Mouse (Mus musculus) MEL (cell line): ENCODE results near the gene Epc2. TPM values are rescaled to one million over a fixed set of nuclear protein-coding genes. Genes with fewer than 3 reads are reported as not detected.

Experiments
- DNase-seq: peaks from one replicate; pipeline ENCODE4 v3.0.0; 2011; ENCODE audit warnings: low read depth, low spot score
- H3K27ac ChIP-seq: 2 replicates; pipeline ENCODE4 v1.5.1; 2012; ENCODE audit warnings: low read depth, mild to moderate bottlenecking, control low read depth, low read length, moderate library complexity; ENCODE audit not compliant: control insufficient read depth
- H3K27me3 ChIP-seq, 2 experiments: fragments of 150-350 bp in 1 of 2; sonication (generic) in 1 of 2; 2 replicates each; pipeline ENCODE4 v1.6.1; 2012; ENCODE audit warnings: low read length in 2 of 2, mild to moderate bottlenecking in 2 of 2, improper control_type of control experiment in 1 of 2, moderate library complexity in 1 of 2; ENCODE audit not compliant: insufficient read depth in 2 of 2, control insufficient read depth in 1 of 2
- H3K36me3 ChIP-seq, 2 experiments: 2 replicates each; pipeline ENCODE4 v1.6.1; 2012 to 2014; ENCODE audit warnings: low read length in 2 of 2, improper control_type of control experiment in 1 of 2, inconsistent platforms in 1 of 2, mild to moderate bottlenecking in 1 of 2; ENCODE audit not compliant: insufficient read depth in 2 of 2, control insufficient read depth in 1 of 2
- H3K4me1 ChIP-seq, 2 experiments: fragments of 150-350 bp in 1 of 2; sonication (generic) in 1 of 2; 2 replicates each; pipeline ENCODE4 v1.6.1; 2012; ENCODE audit warnings: low read length in 2 of 2, improper control_type of control experiment in 1 of 2, mild to moderate bottlenecking in 1 of 2; ENCODE audit not compliant: insufficient read depth in 2 of 2, control insufficient read depth in 1 of 2
- H3K4me3 ChIP-seq, 2 experiments: fragments of 150-350 bp in 1 of 2; sonication (generic) in 1 of 2; 2 replicates each; pipeline ENCODE4 v1.5.1; 2012; ENCODE audit warnings: low read depth in 2 of 2, low read length in 2 of 2, mild to moderate bottlenecking in 2 of 2, moderate library complexity in 2 of 2, control low read depth in 1 of 2, improper control_type of control experiment in 1 of 2; ENCODE audit not compliant: control insufficient read depth in 1 of 2, insufficient read depth in 1 of 2
- H3K79me2 ChIP-seq: 2 replicates; pipeline ENCODE4 v1.6.1; 2012; ENCODE audit warnings: mild to moderate bottlenecking, low read length, moderate library complexity; ENCODE audit not compliant: control insufficient read depth, poor library complexity, insufficient read depth
- H3K9ac ChIP-seq: 2 replicates; pipeline ENCODE4 v1.6.1; 2012; ENCODE audit warnings: low read depth, mild to moderate bottlenecking, control low read depth, low read length, moderate library complexity; ENCODE audit not compliant: control insufficient read depth, poor library complexity, severe bottlenecking
- H3K9me3 ChIP-seq: fragments of 150-350 bp; sonication (generic); replicated peaks from 2 replicates; pipeline ENCODE4 v1.6.1; 2012; ENCODE audit warnings: mild to moderate bottlenecking, low read length, improper control_type of control experiment, moderate library complexity; ENCODE audit not compliant: insufficient read depth
- BHLHE40 ChIP-seq: IDR thresholded peaks from 2 replicates; pipeline ENCODE4 v1.6.1; 2012; ENCODE audit warnings: low read depth, mild to moderate bottlenecking, inconsistent platforms, low read length, improper control_type of control experiment, borderline replicate concordance
- CHD2 ChIP-seq: IDR thresholded peaks from 2 replicates; pipeline ENCODE4 v1.6.1; 2011; ENCODE audit warnings: low read length, improper control_type of control experiment
- CTCF ChIP-seq, 3 experiments: IDR thresholded peaks in 2 of 3; conservative IDR thresholded peaks in 1 of 3; 2 replicates each; pipeline ENCODE4 v1.5.1; 2011 to 2012; ENCODE audit warnings: low read length in 3 of 3, low read depth in 2 of 3, mild to moderate bottlenecking in 2 of 3, improper control_type of control experiment in 1 of 3, inconsistent platforms in 1 of 3, mixed read lengths in 1 of 3, moderate library complexity in 1 of 3; ENCODE audit not compliant: control insufficient read depth in 1 of 3, insufficient read depth in 1 of 3, poor library complexity in 1 of 3, severe bottlenecking in 1 of 3
- ELF1 ChIP-seq: IDR thresholded peaks from 2 replicates; pipeline ENCODE4 v1.6.1; 2014; ENCODE audit warnings: low read depth, mild to moderate bottlenecking, inconsistent platforms, low read length, improper control_type of control experiment, moderate library complexity
- ETS1 ChIP-seq: IDR thresholded peaks from 2 replicates; pipeline ENCODE4 v1.6.1; 2012; ENCODE audit warnings: low read depth, mild to moderate bottlenecking, inconsistent platforms, low read length, improper control_type of control experiment, moderate library complexity
- GABPA ChIP-seq: IDR thresholded peaks from 2 replicates; pipeline ENCODE4 v1.6.1; 2012; ENCODE audit warnings: low read depth, mild to moderate bottlenecking, inconsistent platforms, low read length, improper control_type of control experiment, moderate library complexity
- GATA1 ChIP-seq: IDR thresholded peaks from 2 replicates; pipeline ENCODE4 v1.6.1; 2011; ENCODE audit warnings: low read depth, low read length, improper control_type of control experiment
- HCFC1 ChIP-seq: IDR thresholded peaks from 2 replicates; pipeline ENCODE4 v1.6.1; 2012; ENCODE audit warnings: low read depth, mild to moderate bottlenecking, inconsistent platforms, low read length, improper control_type of control experiment, moderate library complexity
- KAT2A ChIP-seq: conservative IDR thresholded peaks from 2 replicates; pipeline ENCODE4 v1.6.1; 2012; ENCODE audit warnings: low read depth, low read length, improper control_type of control experiment, inconsistent platforms
- MAFK ChIP-seq: IDR thresholded peaks from 2 replicates; pipeline ENCODE4 v1.6.1; 2011; ENCODE audit warnings: low read depth, mild to moderate bottlenecking, low read length, improper control_type of control experiment, borderline replicate concordance
- MAX ChIP-seq: IDR thresholded peaks from 2 replicates; pipeline ENCODE4 v1.6.1; 2011; ENCODE audit warnings: low read length, improper control_type of control experiment
- MEF2A ChIP-seq: IDR thresholded peaks from 2 replicates; pipeline ENCODE4 v1.6.1; 2014; ENCODE audit warnings: low read depth, mild to moderate bottlenecking, inconsistent platforms, low read length, improper control_type of control experiment; ENCODE audit not compliant: poor library complexity, insufficient replicate concordance, severe bottlenecking; ENCODE audit errors: extremely low read depth
- MYB ChIP-seq: IDR thresholded peaks from 2 replicates; pipeline ENCODE4 v1.6.1; 2011; ENCODE audit warnings: mild to moderate bottlenecking, low read depth, low read length, improper control_type of control experiment
- MYC ChIP-seq: IDR thresholded peaks from 2 replicates; pipeline ENCODE4 v1.6.1; 2011; ENCODE audit warnings: low read depth, mild to moderate bottlenecking, low read length, improper control_type of control experiment, moderate library complexity
- NELFE ChIP-seq: IDR thresholded peaks from 2 replicates; pipeline ENCODE4 v1.6.1; 2011; ENCODE audit warnings: low read depth, low read length, improper control_type of control experiment
- NRF1 ChIP-seq: IDR thresholded peaks from 2 replicates; pipeline ENCODE4 v1.6.1; 2014; ENCODE audit warnings: low read depth, mild to moderate bottlenecking, inconsistent platforms, low read length, improper control_type of control experiment, moderate library complexity; ENCODE audit not compliant: poor library complexity, insufficient read depth, severe bottlenecking
- POLR2A ChIP-seq, 2 experiments: IDR thresholded peaks; 2 replicates each; pipeline ENCODE4 v1.6.1; 2011 to 2012; ENCODE audit warnings: low read length in 2 of 2, mild to moderate bottlenecking in 2 of 2, control low read depth in 1 of 2, improper control_type of control experiment in 1 of 2, low read depth in 1 of 2, moderate library complexity in 1 of 2; ENCODE audit not compliant: control insufficient read depth in 1 of 2, insufficient read depth in 1 of 2, poor library complexity in 1 of 2
- POLR2AphosphoS2 ChIP-seq: IDR thresholded peaks from 2 replicates; pipeline ENCODE4 v1.6.1; 2011; ENCODE audit warnings: low read length, improper control_type of control experiment
- POLR2AphosphoS5 ChIP-seq: IDR thresholded peaks from 2 replicates; pipeline ENCODE4 v1.6.1; 2012; ENCODE audit warnings: low read depth, borderline replicate concordance, mild to moderate bottlenecking, inconsistent platforms, low read length, moderate library complexity, mixed read lengths
- RCOR1 ChIP-seq: IDR thresholded peaks from 2 replicates; pipeline ENCODE4 v1.6.1; 2012; ENCODE audit warnings: low read depth, mild to moderate bottlenecking, inconsistent platforms, low read length, improper control_type of control experiment
- SIN3A ChIP-seq: IDR thresholded peaks from 2 replicates; pipeline ENCODE4 v1.6.1; 2012; ENCODE audit warnings: low read length, improper control_type of control experiment, inconsistent platforms
- TBP ChIP-seq: IDR thresholded peaks from 2 replicates; pipeline ENCODE4 v1.8.0; 2011; ENCODE audit warnings: low read depth, low read length, improper control_type of control experiment
- UBTF ChIP-seq: IDR thresholded peaks from 2 replicates; pipeline ENCODE4 v1.6.1; 2012; ENCODE audit warnings: low read depth, mild to moderate bottlenecking, inconsistent platforms, low read length, improper control_type of control experiment, moderate library complexity, borderline replicate concordance; ENCODE audit not compliant: insufficient read depth
- USF2 ChIP-seq, 2 experiments: IDR thresholded peaks; 2 replicates each; pipeline ENCODE4 v1.6.1; 2011 to 2012; ENCODE audit warnings: improper control_type of control experiment in 2 of 2, low read length in 2 of 2, borderline replicate concordance in 1 of 2, inconsistent platforms in 1 of 2, low read depth in 1 of 2, mild to moderate bottlenecking in 1 of 2; ENCODE audit not compliant: insufficient read depth in 1 of 2
- ZC3H11A ChIP-seq: IDR thresholded peaks from 2 replicates; pipeline ENCODE4 v1.6.1; 2012; ENCODE audit warnings: low read depth, mild to moderate bottlenecking, inconsistent platforms, low read length, improper control_type of control experiment
- ZNF384 ChIP-seq: IDR thresholded peaks from 2 replicates; pipeline ENCODE4 v1.6.1; 2012; ENCODE audit warnings: low read depth, mild to moderate bottlenecking, inconsistent platforms, low read length, improper control_type of control experiment
- polyA plus RNA-seq, 2 experiments: library from polyadenylated mRNA; stranded (reverse) in 1 of 2; unstranded in 1 of 2; fragments of >175 nt in 1 of 2; fragments of >200 nt in 1 of 2; gene quantifications; 2 replicates each; pipeline versions ENCODE4 v1.2.1 to v1.2.4; 2012; ENCODE audit warnings: low replicate concordance in 2 of 2, low read depth in 1 of 2; ENCODE audit not compliant: insufficient read length in 2 of 2, insufficient read depth in 1 of 2, missing spikeins in 1 of 2
- total RNA-seq: library from RNA; depleted of rRNA; stranded (reverse); fragments of 300-350 nt; gene quantifications from 2 replicates; pipeline ENCODE4 v1.2.3, GENCODE M21; 2012

Epc2 gene
- total and polyA plus RNA-seq, 3 experiments, result 14.3 to 15.4 TPM; not detected in 1

DNA sequence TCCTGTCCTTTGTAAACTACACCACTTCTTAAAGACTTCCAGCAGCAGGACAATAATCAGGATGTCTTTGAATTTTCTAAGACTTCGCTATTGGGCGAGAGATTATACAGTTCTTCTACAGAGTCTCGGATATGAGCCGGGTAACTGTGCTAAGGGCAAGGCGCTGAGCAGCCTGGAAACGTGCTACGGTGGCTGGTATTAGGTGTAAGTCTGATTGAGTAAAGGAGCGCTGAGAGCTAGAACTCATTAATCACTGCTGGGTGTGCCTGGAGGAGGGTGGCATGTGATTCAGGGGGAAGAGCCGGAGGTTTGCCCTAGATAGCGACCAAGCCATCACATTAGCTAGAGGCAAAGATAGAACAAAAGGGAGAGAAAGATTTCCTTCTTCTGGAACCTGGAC lies 25.1 kb upstream of the Epc2 start:
- no peak for TF ChIP-seq MEF2A
- TF ChIP-seq HCFC1, result no peak
- no peak for TF ChIP-seq MYB
- TF ChIP-seq UBTF, result no peak
- no peak for TF ChIP-seq NELFE
- TF ChIP-seq TBP, result no peak
- no peak for TF ChIP-seq CHD2
- no peak for TF ChIP-seq SIN3A
- TF ChIP-seq GATA1, result no peak
- no peak for TF ChIP-seq ZC3H11A
- TF ChIP-seq NRF1, result no peak
- TF ChIP-seq MAFK, result no peak
- TF ChIP-seq POLR2AphosphoS5, result no peak
- TF ChIP-seq GABPA, result no peak
- no peak for TF ChIP-seq ZNF384
- no peak for TF ChIP-seq USF2 (IDR thresholded peaks at IDR 0.05; ENCODE audit: borderline replicate concordance in 1 of 2, insufficient read depth in 1 of 2, low read depth in 1 of 2, low read length in 2 of 2)
- TF ChIP-seq ELF1, result no peak
- no peak for TF ChIP-seq CTCF (IDR thresholded peaks at IDR 0.05 in 2 of 3, conservative IDR thresholded peaks at IDR 0.05 in 1 of 3; ENCODE audit: control insufficient read depth in 1 of 3, insufficient read depth in 1 of 3, low read depth in 2 of 3, low read length in 3 of 3, poor library complexity in 1 of 3, severe bottlenecking in 1 of 3)
- no peak for TF ChIP-seq RCOR1
- TF ChIP-seq, all 39 proteins: peak for 0
- H3K27ac ChIP-seq, result no peak overlapping the region
- no peak for DNase-seq
- peaks cover 0 to 9% of the 10 kb centered on the region in 2 experiments; a peak in 2 of 4 replicates for H3K4me1 ChIP-seq
- no peaks in the 10 kb centered on the region; a peak in 1 of 4 replicates for H3K27me3 ChIP-seq
- H3K4me3 ChIP-seq, result no peak overlapping the region
- H3K9me3 ChIP-seq, result no peaks in the 10 kb centered on the region
- H3K36me3 ChIP-seq, result peaks cover 0 to 6% of the 10 kb centered on the region in 2 experiments; a peak in 2 of 4 replicates
- H3K79me2 ChIP-seq, result no peaks in the 10 kb centered on the region
- no peak overlapping the region for H3K9ac ChIP-seq

GRCm38 (mm10) chr2:49431015-49431414 lies 20.3 kb upstream of the Epc2 start:
- Histone ChIP-seq H3K9me3 (no peaks in the 10 kb centered on the region), H3K27ac (no peak overlapping the region), H3K27me3 (no peaks in the 10 kb centered on the region; a peak in 2 of 4 replicates), H3K4me1 (no peaks in the 10 kb centered on the region), H3K79me2 (no peaks in the 10 kb centered on the region), H3K4me3 (no peak overlapping the region), H3K36me3 (no peaks in the 10 kb centered on the region), H3K9ac (no peak overlapping the region)
- TF ChIP-seq MYC, result no peak
- no peak for TF ChIP-seq NRF1
- TF ChIP-seq CTCF (IDR thresholded peaks at IDR 0.05 in 2 of 3, conservative IDR thresholded peaks at IDR 0.05 in 1 of 3; ENCODE audit: control insufficient read depth in 1 of 3, insufficient read depth in 1 of 3, low read depth in 2 of 3, low read length in 3 of 3, poor library complexity in 1 of 3, severe bottlenecking in 1 of 3), result no peak
- TF ChIP-seq NELFE, result no peak
- no peak for TF ChIP-seq KAT2A
- no peak for TF ChIP-seq POLR2AphosphoS2
- no peak for TF ChIP-seq MEF2A
- no peak for TF ChIP-seq POLR2AphosphoS5
- no peak for TF ChIP-seq CHD2
- no peak for TF ChIP-seq ZC3H11A
- TF ChIP-seq ETS1, result no peak
- no peak for TF ChIP-seq MAX
- TF ChIP-seq MAFK, result no peak
- no peak for TF ChIP-seq HCFC1
- no peak for TF ChIP-seq TBP
- no peak for TF ChIP-seq BHLHE40
- TF ChIP-seq POLR2A (IDR thresholded peaks at IDR 0.05; ENCODE audit: control insufficient read depth in 1 of 2, insufficient read depth in 1 of 2, low read depth in 1 of 2, low read length in 2 of 2, poor library complexity in 1 of 2), result no peak
- no peak for DNase-seq
